Mouse (Mus musculus) cerebellum, adult 2 months (tissue): ENCODE data around the gene Ggps1.

Experiments
- CTCF ChIP-seq: fragments of 200-500 bp; IDR thresholded peaks from 2 replicates; pipeline ENCODE4 v1.5.1; 2011; ENCODE audit warnings: low read depth, mild to moderate bottlenecking, control low read depth, low read length, moderate library complexity, borderline replicate concordance; ENCODE audit not compliant: insufficient read depth
- POLR2A ChIP-seq: fragments of 200-500 bp; IDR thresholded peaks from 2 replicates; pipeline ENCODE4 v1.6.1; 2011; ENCODE audit warnings: low read length, control low read depth, borderline replicate concordance; ENCODE audit not compliant: insufficient read depth

GRCm38 (mm10) chr13:14069291-14069690 lies 6.0 kb upstream of the Ggps1 start:
- no peak for TF ChIP-seq CTCF
- no peak for TF ChIP-seq POLR2A
